Mouse (Mus musculus): Measurements from ENCODE around the gene Pdcd4. TPM values are rescaled to one million over a fixed set of nuclear protein-coding genes. Genes with fewer than 3 reads are reported as not detected.
"Not testable (repeated sequence)": the region's sequence is repeated elsewhere in the genome, so short reads cannot be mapped to it uniquely, and the experiment has no call there.

Gene Pdcd4
- total RNA-seq, 1 experiment from 2014 or later, result 322 TPM

DNA sequence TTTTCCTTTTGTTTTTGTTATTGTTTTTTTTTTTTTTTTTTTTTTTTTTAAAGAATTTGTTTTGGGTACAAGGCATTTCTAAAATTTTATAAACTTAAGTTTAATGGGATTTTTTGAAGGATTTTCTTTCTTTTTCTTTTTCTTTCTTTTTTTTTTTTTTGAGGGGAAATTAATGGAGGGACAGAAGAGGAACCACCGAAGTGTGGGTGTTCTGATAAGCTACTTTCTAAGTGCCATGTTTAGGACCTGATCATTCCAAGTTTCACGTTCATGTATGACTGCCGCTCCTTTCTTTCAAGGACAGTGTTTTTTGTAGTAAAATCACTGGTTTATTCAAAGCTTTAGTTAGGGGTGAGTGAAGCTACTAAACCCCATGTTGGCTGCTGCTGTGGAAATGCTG lies 37.2 kb downstream of the Pdcd4 start:
- no peak for ATAC-seq (replicated peaks; ENCODE audit: insufficient number of reproducible peaks, low FRiP score, low TSS enrichment, poor library complexity, severe bottlenecking)

GRCm38 (mm10) chr19:53933050-53933449 lies 41.0 kb downstream of the Pdcd4 start:
- ATAC-seq (replicated peaks; ENCODE audit: insufficient number of reproducible peaks, low FRiP score, low TSS enrichment, poor library complexity, severe bottlenecking), result no peak

- no peak for ATAC-seq (replicated peaks; ENCODE audit: insufficient number of reproducible peaks, low FRiP score, low TSS enrichment, poor library complexity, severe bottlenecking)
Measured at GRCm38 (mm10) chr19:53934046-53934445, 42.0 kb downstream of the Pdcd4 start.

DNA sequence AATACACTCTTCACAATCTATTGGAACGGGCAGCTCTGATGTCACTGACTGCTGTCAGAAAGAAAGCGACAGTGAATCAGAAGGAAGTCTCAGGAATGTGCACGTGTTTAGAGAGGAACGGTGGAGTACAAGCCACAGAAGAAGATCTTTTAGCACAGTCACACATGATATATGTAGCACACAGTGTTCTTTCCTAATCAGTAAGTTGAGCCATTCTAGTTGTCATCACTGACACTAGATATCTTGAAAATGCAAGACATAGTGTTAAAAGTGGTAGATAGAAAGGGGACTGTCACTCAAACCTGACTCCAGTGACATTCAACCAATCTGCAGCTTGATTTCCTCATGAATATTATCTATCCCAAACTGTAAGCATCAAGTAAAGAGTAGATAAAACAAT lies 47.4 kb downstream of the Pdcd4 start:
- ATAC-seq (replicated peaks; ENCODE audit: insufficient number of reproducible peaks, low FRiP score, low TSS enrichment, poor library complexity, severe bottlenecking), result no peak

DNA sequence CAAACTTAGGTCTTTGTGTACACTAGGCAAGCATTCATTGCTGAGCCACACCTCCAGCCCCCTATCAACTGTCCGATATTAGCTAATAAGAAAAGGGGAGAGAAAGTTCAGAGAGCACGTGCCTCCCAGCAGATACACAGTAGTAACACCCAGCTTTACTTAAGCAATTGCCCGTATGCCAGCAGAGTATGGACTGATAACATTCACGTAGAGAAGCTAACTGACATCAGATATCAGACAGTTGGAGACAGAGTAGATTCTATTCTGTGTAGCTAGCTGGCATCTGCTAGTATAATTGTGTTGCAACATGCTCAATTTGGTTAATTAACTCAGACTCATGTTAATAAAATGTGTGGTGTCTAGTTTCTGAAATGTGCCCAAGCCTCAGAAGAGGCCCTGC lies 49.1 kb downstream of the Pdcd4 start:
- ATAC-seq (replicated peaks; ENCODE audit: insufficient number of reproducible peaks, low FRiP score, low TSS enrichment, poor library complexity, severe bottlenecking), result no peak

DNA sequence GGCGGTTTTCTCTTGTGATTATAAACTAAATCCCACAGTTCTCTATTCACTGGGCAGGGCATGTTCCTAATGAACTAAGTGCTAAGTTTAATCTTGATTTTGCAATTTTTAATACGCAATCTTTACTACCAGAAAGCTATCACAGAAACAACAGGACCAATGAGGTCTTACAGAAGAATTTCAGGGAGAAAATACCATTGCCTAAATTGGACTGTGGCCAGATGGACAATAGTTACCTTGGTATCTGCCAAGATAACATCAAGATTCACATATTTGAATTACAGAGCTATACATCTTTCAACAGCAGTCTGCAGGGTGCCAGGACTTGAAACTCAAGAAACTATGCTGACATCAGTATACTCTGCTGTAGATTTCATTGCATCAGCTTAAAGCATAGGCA lies 50.3 kb downstream of the Pdcd4 start:
- ATAC-seq (replicated peaks; ENCODE audit: insufficient number of reproducible peaks, low FRiP score, low TSS enrichment, poor library complexity, severe bottlenecking), result no peak

DNA sequence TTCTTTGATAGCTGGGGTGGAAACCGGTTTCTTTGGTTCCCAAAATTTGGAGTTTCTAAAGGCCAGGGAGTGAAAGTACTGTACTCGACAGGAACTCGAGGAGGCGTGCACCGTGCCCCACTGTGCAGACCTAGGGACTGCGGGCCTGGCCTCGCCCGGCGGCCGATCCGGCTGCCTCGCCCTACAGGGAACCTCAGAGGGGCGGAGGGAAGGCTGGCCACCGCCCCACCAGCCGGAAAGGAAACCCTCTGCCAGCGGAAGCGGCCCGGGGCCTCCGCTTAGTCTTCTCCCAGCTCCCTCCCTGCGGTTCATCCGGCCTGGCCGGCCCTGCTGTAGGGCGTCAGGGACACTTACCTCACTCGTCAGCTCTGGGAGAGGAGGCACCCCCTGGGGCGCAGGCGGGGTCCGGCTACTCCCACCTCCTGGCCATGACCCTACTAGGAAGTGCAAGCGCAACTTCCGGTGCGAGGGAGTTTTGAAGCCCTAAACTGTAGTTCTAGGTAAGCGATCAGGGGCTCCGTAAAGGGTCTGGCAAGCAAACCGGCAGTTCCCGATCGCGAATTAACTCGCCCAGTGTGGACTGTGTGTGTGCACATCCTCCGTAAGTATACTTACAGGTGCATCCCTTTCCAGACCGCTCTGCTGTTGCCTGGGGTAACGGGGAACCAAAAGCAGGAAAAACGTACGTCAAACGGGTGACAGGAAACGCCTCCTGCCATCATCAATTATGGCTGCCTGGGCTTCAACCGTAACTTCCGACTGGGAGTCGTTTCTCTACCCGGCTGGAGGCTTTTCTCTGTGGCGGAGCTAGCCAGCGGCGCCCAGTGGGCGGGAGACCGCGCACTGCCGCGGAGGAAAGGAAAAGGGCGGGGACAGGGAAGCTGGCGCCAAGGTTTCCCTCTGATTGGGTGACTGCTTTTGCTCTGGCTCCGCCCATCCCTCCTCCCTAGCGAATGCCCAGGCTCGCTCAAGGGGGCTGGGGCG lies 52.1 kb downstream of the Pdcd4 start, which contains the start of the genes Shoc2 and Bbip1:
Gene Shoc2, plus strand, starts transcription at position 505 of the 984 bp plus-strand sequence.
Gene Bbip1, minus strand, starts transcription at position 826 of the 984 bp plus-strand sequence.
- peak; percentile 92 for ATAC-seq (replicated peaks; ENCODE audit: insufficient number of reproducible peaks, low FRiP score, low TSS enrichment, poor library complexity, severe bottlenecking)

- no peak for ATAC-seq (replicated peaks; ENCODE audit: insufficient number of reproducible peaks, low FRiP score, low TSS enrichment, poor library complexity, severe bottlenecking)
Measured at GRCm38 (mm10) chr19:53944786-53945169, 52.7 kb downstream of the Pdcd4 start.

- no peak for ATAC-seq (replicated peaks; ENCODE audit: insufficient number of reproducible peaks, low FRiP score, low TSS enrichment, poor library complexity, severe bottlenecking)
Measured at GRCm38 (mm10) chr19:53945171-53946042, 53.4 kb downstream of the Pdcd4 start.

DNA sequence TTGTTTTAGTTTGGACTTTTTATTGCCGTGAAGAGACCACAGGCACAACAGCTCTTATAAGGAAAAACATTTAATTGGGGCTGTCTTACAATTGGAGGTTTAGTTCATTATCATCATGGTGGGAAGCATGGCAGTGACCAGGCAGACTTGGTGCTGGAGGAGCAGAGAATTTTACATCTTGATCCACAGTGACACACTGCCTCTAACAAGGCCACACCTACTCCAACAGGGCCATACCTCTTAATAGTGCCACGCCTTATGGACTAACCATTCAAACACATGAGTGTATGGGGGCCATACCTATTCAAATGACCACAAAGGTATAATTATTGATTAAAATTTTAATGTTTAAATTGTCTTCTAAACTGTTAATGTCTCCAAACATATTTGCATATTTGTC lies 65.5 kb downstream of the Pdcd4 start:
- ATAC-seq (replicated peaks; ENCODE audit: insufficient number of reproducible peaks, low FRiP score, low TSS enrichment, poor library complexity, severe bottlenecking), result no peak

GRCm38 (mm10) chr19:53962511-53962910 lies 70.5 kb downstream of the Pdcd4 start:
- no peak for ATAC-seq (replicated peaks; ENCODE audit: insufficient number of reproducible peaks, low FRiP score, low TSS enrichment, poor library complexity, severe bottlenecking)

DNA sequence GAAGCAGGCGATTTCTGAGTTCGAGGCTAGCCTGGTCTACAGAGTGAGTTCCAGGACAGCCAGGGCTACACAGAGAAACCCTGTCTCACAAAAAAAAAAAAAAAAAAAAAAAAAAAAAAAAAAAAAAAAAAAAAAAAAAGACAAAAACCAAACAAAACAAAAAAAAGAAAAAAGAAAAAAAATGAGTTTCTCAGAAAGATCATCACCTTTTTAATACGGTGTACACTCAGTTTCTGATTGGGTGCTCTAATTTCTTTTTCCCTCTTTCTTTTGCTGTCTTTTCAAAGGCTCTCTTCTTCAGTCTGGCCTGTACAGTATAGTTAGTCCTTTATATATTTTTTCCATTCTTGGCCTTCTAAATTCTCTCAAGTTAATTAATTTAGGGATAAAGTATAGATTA lies 72.3 kb downstream of the Pdcd4 start:
- ATAC-seq (replicated peaks; ENCODE audit: insufficient number of reproducible peaks, low FRiP score, low TSS enrichment, poor library complexity, severe bottlenecking), result not testable (repeated sequence)

DNA sequence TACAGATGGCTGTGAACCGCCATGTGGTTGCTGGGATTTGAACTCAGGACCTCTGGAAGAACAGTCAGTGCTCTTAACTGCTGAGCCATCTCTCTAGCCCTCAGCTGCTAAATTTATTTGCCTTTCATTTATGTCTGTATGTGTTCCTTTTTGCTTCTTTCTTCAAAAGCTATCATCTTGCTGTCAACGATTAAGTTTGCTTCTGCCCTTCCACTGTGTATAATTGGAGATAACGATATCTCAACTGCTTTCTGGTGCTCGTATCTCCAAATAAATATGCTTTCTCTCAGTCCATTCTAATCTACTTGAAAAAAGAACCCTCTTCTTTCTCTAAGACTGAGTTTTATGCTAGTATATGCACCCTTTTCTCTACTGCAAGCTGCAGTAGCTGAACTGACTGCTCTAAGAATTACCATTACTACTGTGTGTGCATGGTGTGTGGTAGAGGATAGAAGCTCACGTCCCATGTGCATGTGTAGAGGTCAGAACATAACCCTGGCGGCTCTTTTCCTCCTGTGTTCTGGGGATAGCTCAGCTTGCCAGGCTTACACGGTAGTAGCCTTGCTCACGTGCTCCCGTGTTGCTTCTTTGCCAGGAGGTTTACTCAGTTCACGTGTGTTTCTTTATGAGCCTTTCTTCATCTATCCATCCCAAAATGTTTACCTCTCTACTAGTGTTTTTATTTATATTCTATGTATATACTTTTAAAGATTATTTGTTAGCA lies 73.0 kb downstream of the Pdcd4 start:
- ATAC-seq (replicated peaks; ENCODE audit: insufficient number of reproducible peaks, low FRiP score, low TSS enrichment, poor library complexity, severe bottlenecking), result no peak

DNA sequence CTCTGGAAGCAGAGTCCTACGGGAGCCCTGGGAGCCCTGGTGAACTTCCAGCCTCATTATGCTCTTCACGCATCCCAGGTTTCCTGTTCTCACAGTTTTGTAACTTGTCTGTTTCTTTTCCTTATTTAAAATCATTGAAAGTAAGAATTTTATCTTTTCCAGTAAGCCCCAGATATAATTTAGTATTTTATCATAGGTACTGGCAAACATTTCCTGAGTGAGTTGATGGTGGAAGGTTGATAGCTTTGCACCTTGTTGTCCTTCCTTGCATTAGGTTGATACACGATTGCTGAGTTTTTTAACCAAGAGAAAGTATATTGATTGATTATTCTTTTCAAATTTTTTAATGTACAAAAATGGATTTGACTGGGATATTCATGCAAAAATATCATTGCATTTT lies 77.2 kb downstream of the Pdcd4 start:
- ATAC-seq (replicated peaks; ENCODE audit: insufficient number of reproducible peaks, low FRiP score, low TSS enrichment, poor library complexity, severe bottlenecking), result no peak

- ATAC-seq (replicated peaks; ENCODE audit: insufficient number of reproducible peaks, low FRiP score, low TSS enrichment, poor library complexity, severe bottlenecking), result no peak
Measured at GRCm38 (mm10) chr19:53971938-53972337, 79.9 kb downstream of the Pdcd4 start.

- ATAC-seq (replicated peaks; ENCODE audit: insufficient number of reproducible peaks, low FRiP score, low TSS enrichment, poor library complexity, severe bottlenecking), result no peak
Measured at GRCm38 (mm10) chr19:53973656-53974055, 81.6 kb downstream of the Pdcd4 start.

Data from monocyte, adult 5-6 weeks (primary cell).